Mouse (Mus musculus): Measurements from ENCODE around the gene Gtsf1.
A peak's percentile ranks its signal among the peaks of the same experiment; 100 is the strongest.

GRCm38 (mm10) chr15:103356130-103356529 lies 74.1 kb downstream of the Gtsf1 start:
- TF ChIP-seq POLR2AphosphoS2 (IDR thresholded peaks at IDR 0.05; ENCODE audit: insufficient read length, low read depth) = no peak
- TF ChIP-seq POLR2A (IDR thresholded peaks at IDR 0.05; ENCODE audit: insufficient read length, low read depth) = no peak
- no peak for TF ChIP-seq MAX (IDR thresholded peaks at IDR 0.05; ENCODE audit: low read depth)
- TF ChIP-seq E2F4 (IDR thresholded peaks at IDR 0.05; ENCODE audit: insufficient read depth) = no peak
- TF ChIP-seq MYOG (IDR thresholded peaks at IDR 0.05; ENCODE audit: control insufficient read depth in 1 of 3, insufficient read depth in 1 of 3, insufficient read length in 2 of 3, low read depth in 2 of 3) = peak in 2 of 3 experiments; percentile 9 to 73
- TF ChIP-seq USF1 (IDR thresholded peaks at IDR 0.05; ENCODE audit: low read depth) = no peak
- no peak for TF ChIP-seq CEBPB (IDR thresholded peaks at IDR 0.05; ENCODE audit: insufficient read depth, poor library complexity, severe bottlenecking)
- no peak for TF ChIP-seq TCF12 (IDR thresholded peaks at IDR 0.05; ENCODE audit: insufficient read depth, poor library complexity, severe bottlenecking)
- no peak for TF ChIP-seq REST (IDR thresholded peaks at IDR 0.05; ENCODE audit: insufficient read depth, insufficient read length)
- no peak for TF ChIP-seq TCF3 (IDR thresholded peaks at IDR 0.05; ENCODE audit: insufficient read length, low read depth)
- TF ChIP-seq MYOD1 (IDR thresholded peaks at IDR 0.05; ENCODE audit: control insufficient read depth in 1 of 3, insufficient read length in 2 of 3, low read depth in 2 of 3) = peak in 2 of 3 experiments; percentile 26 to 80
